Mouse (Mus musculus) CH12.LX (cell line): ENCODE measurements around the gene Slc28a1.

Experiments
- CTCF ChIP-seq, 2 experiments: IDR thresholded peaks in 1 of 2; conservative IDR thresholded peaks in 1 of 2; 2 replicates each; pipeline ENCODE4 v1.5.1; 2011 to 2012; ENCODE audit warnings: low read depth in 2 of 2, low read length in 2 of 2, improper control_type of control experiment in 1 of 2, inconsistent platforms in 1 of 2, mild to moderate bottlenecking in 1 of 2, moderate library complexity in 1 of 2
- E2F4 ChIP-seq: IDR thresholded peaks from 2 replicates; pipeline ENCODE4 v1.6.1; 2011; ENCODE audit warnings: low read depth, low read length, improper control_type of control experiment; ENCODE audit not compliant: insufficient replicate concordance
- GABPA ChIP-seq: IDR thresholded peaks from 2 replicates; pipeline ENCODE4 v1.6.1; 2012; ENCODE audit warnings: low read depth, low read length, improper control_type of control experiment, inconsistent platforms; ENCODE audit not compliant: insufficient replicate concordance
- JUND ChIP-seq: conservative IDR thresholded peaks from 2 replicates; pipeline ENCODE4 v1.6.1; 2011; ENCODE audit warnings: low read depth, low read length, improper control_type of control experiment
- MAX ChIP-seq: IDR thresholded peaks from 2 replicates; pipeline ENCODE4 v1.6.1; 2011; ENCODE audit warnings: low read length, improper control_type of control experiment
- POLR2A ChIP-seq: IDR thresholded peaks from 2 replicates; pipeline ENCODE4 v1.6.1; 2011; ENCODE audit warnings: low read depth, mild to moderate bottlenecking, improper control_type of control experiment, low read length
- POLR2AphosphoS2 ChIP-seq: IDR thresholded peaks from 2 replicates; pipeline ENCODE4 v1.6.1; 2011; ENCODE audit warnings: low read depth, low read length, improper control_type of control experiment
- USF1 ChIP-seq: IDR thresholded peaks from 2 replicates; pipeline ENCODE4 v1.6.1; 2014; ENCODE audit warnings: low read depth, mild to moderate bottlenecking, inconsistent platforms, low read length, improper control_type of control experiment
- ZKSCAN1 ChIP-seq: IDR thresholded peaks from 2 replicates; pipeline ENCODE4 v1.6.1; 2012; ENCODE audit warnings: low read depth, inconsistent platforms, low read length, improper control_type of control experiment, borderline replicate concordance

GRCm38 (mm10) chr7:81215950-81216349 lies 101.4 kb downstream of the Slc28a1 start:
- TF ChIP-seq MAX (no peak), CTCF (conservative IDR thresholded peaks at IDR 0.05 in 1 of 2, IDR thresholded peaks at IDR 0.05 in 1 of 2; ENCODE audit: low read depth in 2 of 2, low read length in 2 of 2) (no peak), POLR2A (no peak), USF1 (no peak), E2F4 (no peak), ZKSCAN1 (no peak), GABPA (no peak), JUND (no peak), POLR2AphosphoS2 (no peak)
